ENCODE assay signal across 9 mouse cellular contexts in the genomic region with DNA sequence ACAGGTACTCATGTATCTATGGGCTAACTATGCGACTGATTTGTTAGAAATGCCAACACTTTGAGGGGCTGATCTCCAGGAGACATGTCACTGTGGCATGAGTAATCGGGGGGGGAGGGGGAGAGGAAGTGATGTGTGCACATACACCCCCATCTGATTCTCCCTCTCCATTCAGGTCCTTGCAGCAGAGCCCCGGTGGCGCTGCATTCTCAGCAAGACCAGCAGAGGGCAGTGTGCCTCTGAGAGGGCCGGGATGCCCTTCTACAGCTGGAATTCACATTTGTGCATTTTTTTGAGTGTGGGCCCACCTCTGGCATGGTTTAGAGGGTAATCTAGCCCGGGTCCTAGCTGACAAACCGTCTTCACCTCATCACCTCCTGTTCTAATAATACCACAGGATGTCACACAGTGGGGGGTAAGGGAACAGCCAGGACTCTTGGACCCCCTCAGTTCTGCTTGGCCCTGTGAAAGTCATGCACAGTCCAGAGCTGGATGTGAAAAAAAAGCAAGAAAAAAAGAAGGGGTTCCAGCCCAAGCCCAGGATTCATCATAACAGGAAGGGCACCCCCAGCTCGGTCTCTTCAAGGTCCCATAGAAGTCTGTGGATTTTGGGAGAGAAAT.
DNase-seq lines count a peak whose midpoint lies in the region; ATAC-seq and TF ChIP-seq lines count a peak whose summit lies in the region.
"Had no signal": no experiment of that assay in that cellular context is flagged by ENCODE, and none has a peak within 500 bp of the region (broad histone marks: within the 10 kb centered on the region; RNA-seq: fewer than 3 reads in every experiment).

No protein-coding gene starts in this region.

- H3K4me1 ChIP-seq in E14TG2a.4 (replicated peaks; ENCODE audit: low read depth, low read length): no peaks in the 10 kb centered on the region
- H3K4me1 ChIP-seq in bone marrow, adult 2 months (ENCODE audit: control insufficient read depth, insufficient read depth, low read length): no peaks in the 10 kb centered on the region
- H3K4me1 ChIP-seq in forebrain, embryonic 11.5 days (replicated peaks; ENCODE audit: control insufficient read depth, insufficient read depth, low read length): no peaks in the 10 kb centered on the region
- peaks cover 5% of the 10 kb centered on the region for H3K4me1 ChIP-seq in lung, embryonic 14.5 days (ENCODE audit: insufficient read depth)

- H3K9ac ChIP-seq in forebrain, embryonic 11.5 days (ENCODE audit: low read length): no peak overlapping the region
- H3K9ac ChIP-seq in lung, embryonic 14.5 days: no peak overlapping the region

- WGBS in bone marrow, adult 2 months: 19% methylated on average over 8 of the region's 8 CpGs
- 21% methylated on average over 8 of the region's 8 CpGs for WGBS in forebrain, embryonic 11.5 days
- 18% methylated on average over 8 of the region's 8 CpGs for WGBS in lung, embryonic 14.5 days

- no peaks in the 10 kb centered on the region for H3K9me3 ChIP-seq in E14TG2a.4 (ENCODE audit: low read length)
- no peaks in the 10 kb centered on the region for H3K9me3 ChIP-seq in forebrain, embryonic 11.5 days (ENCODE audit: control insufficient read depth, low read length)
- no peaks in the 10 kb centered on the region for H3K9me3 ChIP-seq in lung, embryonic 14.5 days (ENCODE audit: low read depth, low read length)

- TF ChIP-seq POLR2A in bone marrow, adult 2 months (IDR thresholded peaks at IDR 0.05; ENCODE audit: borderline replicate concordance, control insufficient read depth, low read depth, low read length): no peak

- no peak overlapping the region for H3K27ac ChIP-seq in bone marrow, adult 2 months (ENCODE audit: control insufficient read depth, insufficient read depth, low read depth, low read length, poor library complexity)
- no peak overlapping the region for H3K27ac ChIP-seq in forebrain, embryonic 11.5 days (ENCODE audit: low read depth, low read length)
- no peak overlapping the region for H3K27ac ChIP-seq in lung, embryonic 14.5 days (ENCODE audit: low read depth)

- DNase-seq in forebrain, embryonic 11.5 days (ENCODE audit: low spot score): peak; percentile 89
- peak; percentile 86 to 92 for DNase-seq in heart, postnatal 14 days
- DNase-seq in layer of hippocampus, adult 18-20 months (ENCODE audit: low spot score in 2 of 2): peak; percentile 55 to 79
- DNase-seq in lung, embryonic 14.5 days: peak; percentile 90
- DNase-seq in retina, postnatal 1 day: peak; percentile 78
- DNase-seq in urinary bladder, postnatal 4 days (ENCODE audit: low spot score in 2 of 2): peak; percentile 61 to 86

- ATAC-seq in forebrain, embryonic 11.5 days (replicated peaks; ENCODE audit: low FRiP score): peak; percentile 51
- peak; percentile 39; the same call in 1 of the 2 replicates for ATAC-seq in lung, embryonic 14.5 days (ENCODE audit: insufficient read depth)

- intact Hi-C loops in heart, postnatal 14 days (cut with DNase I): loop anchor here (1.0 to 10.0 kb wide), 2 partner anchors 109 to 238 kb away; no protein-coding TSS in a partner anchor

- no peaks in the 10 kb centered on the region for H3K36me3 ChIP-seq in E14TG2a.4 (ENCODE audit: insufficient read depth, low read length)
- H3K36me3 ChIP-seq in forebrain, embryonic 11.5 days (ENCODE audit: control insufficient read depth, insufficient read depth, low read length): no peaks in the 10 kb centered on the region
- no peaks in the 10 kb centered on the region for H3K36me3 ChIP-seq in lung, embryonic 14.5 days (ENCODE audit: insufficient read depth)

- no peak overlapping the region for H3K4me3 ChIP-seq in E14TG2a.4 (replicated peaks; ENCODE audit: low read length)
- H3K4me3 ChIP-seq in bone marrow, adult 2 months (replicated peaks; ENCODE audit: control insufficient read depth, low read depth, low read length): no peak overlapping the region
- H3K4me3 ChIP-seq in forebrain, embryonic 11.5 days (ENCODE audit: low read depth, low read length): no peak overlapping the region
- H3K4me3 ChIP-seq in lung, embryonic 14.5 days (ENCODE audit: low read depth, low read length): no peak overlapping the region
- H3K4me3 ChIP-seq: erythroblast, embryonic 14.5 days had no signal

- no peak overlapping the region for H3K4me2 ChIP-seq in forebrain, embryonic 11.5 days (ENCODE audit: low read depth, low read length, severe bottlenecking)
- H3K4me2 ChIP-seq in lung, embryonic 14.5 days: no peak overlapping the region

- TF ChIP-seq CTCF in E14TG2a.4 (conservative IDR thresholded peaks at IDR 0.05; ENCODE audit: low read length): peak; percentile 77
- peak; percentile 66 for TF ChIP-seq CTCF in bone marrow, adult 2 months (IDR thresholded peaks at IDR 0.05; ENCODE audit: control insufficient read depth, insufficient read depth, low read length)
- peak; percentile 97 for TF ChIP-seq CTCF in lung, embryonic 14.5 days (IDR thresholded peaks at IDR 0.05; ENCODE audit: low read depth)

- H3K27me3 ChIP-seq in E14TG2a.4 (ENCODE audit: insufficient read depth, low read length): no peaks in the 10 kb centered on the region
- H3K27me3 ChIP-seq in forebrain, embryonic 11.5 days (ENCODE audit: control insufficient read depth, insufficient read depth, low read length): no peaks in the 10 kb centered on the region
- 0 out of 2 replicates have a peak, but pooled peaks cover 4% of the 10 kb centered on the region for H3K27me3 ChIP-seq in lung, embryonic 14.5 days (ENCODE audit: insufficient read depth, low read length)
